Mouse (Mus musculus): ENCODE measurements around the gene Smpd2.

DNA sequence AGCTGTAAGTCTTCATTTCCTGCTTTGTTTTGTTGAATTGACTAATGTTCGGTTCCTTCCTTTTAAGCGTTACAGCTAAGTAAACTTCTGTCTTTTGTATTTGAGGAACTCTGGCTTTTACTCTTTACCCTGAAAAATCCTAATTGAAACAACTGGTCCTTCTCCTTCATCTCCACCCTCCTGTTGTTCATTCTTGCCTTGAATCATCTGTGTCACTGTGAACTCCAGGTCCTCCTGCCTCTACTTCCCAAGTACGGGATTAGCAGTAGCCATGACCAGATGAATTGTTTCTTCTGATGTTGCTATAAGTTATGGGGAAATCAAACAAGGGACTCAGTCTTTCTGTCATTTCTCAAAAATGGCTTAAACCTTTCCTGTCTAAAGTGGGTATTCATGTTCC, 33.2 kb upstream of the Smpd2 start:
- no peak for TF ChIP-seq E2F4 (IDR thresholded peaks at IDR 0.05; ENCODE audit: borderline replicate concordance, low read depth, low read length)
- TF ChIP-seq GATA1 (IDR thresholded peaks at IDR 0.05; ENCODE audit: low read depth, low read length), result no peak
- no peak for TF ChIP-seq POLR2A (IDR thresholded peaks at IDR 0.05; ENCODE audit: control insufficient read depth in 1 of 2, insufficient read depth in 1 of 2, low read depth in 1 of 2, low read length in 2 of 2, poor library complexity in 1 of 2)
- TF ChIP-seq ELF1 (IDR thresholded peaks at IDR 0.05; ENCODE audit: low read depth, low read length), result no peak
- no peak for TF ChIP-seq EP300 (IDR thresholded peaks at IDR 0.05; ENCODE audit: low read depth in 1 of 2, low read length in 2 of 2)
- TF ChIP-seq MEF2A (IDR thresholded peaks at IDR 0.05; ENCODE audit: extremely low read depth, insufficient replicate concordance, low read depth, low read length, poor library complexity, severe bottlenecking), result no peak
- TF ChIP-seq RCOR1 (IDR thresholded peaks at IDR 0.05; ENCODE audit: low read depth, low read length), result no peak
